ENCODE assay signal across 7 mouse cellular contexts in the genomic region with DNA sequence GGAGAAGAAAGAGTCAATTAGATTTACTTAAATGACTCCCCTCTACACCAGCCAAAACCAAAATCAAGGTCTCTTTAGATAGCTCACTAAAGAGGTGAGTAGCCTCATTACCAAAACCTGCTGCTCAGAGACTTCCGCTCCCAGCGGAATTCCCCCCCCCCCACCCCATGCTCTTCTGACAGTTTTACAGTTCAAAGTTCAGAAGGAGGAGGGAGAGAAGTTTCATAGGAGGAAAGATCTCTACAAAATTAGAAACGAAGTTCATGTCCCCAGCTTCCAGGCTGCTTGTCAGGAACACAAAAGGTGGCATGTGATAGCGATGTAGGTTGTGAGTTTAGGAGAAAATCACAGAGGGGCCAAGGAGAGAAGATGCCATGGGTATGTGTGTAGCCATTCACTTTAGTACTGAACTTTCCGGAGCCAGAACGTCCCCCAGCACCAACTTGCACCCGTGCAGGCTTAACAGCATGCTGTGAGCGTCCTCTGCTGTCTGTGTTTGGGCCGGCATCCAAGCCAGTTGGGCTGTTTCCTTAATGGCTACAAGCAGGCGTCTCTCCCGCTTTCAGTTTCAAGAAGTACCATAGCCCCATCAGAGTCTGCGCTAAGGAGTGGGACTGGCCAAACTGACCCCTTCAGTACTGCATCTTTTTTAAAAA.
DNase-seq lines count a peak whose midpoint lies in the region; ATAC-seq lines count a peak whose summit lies in the region.

No protein-coding gene starts in this region.

- H3K4me1 ChIP-seq in embryonic facial prominence, embryonic 11.5 days (ENCODE audit: control insufficient read depth, insufficient read depth, low read length): no peaks in the 10 kb centered on the region
- H3K4me1 ChIP-seq in limb, embryonic 12.5 days (replicated peaks): peaks cover 22% of the 10 kb centered on the region
- H3K4me1 ChIP-seq in midbrain, embryonic 14.5 days (ENCODE audit: control insufficient read depth, insufficient read depth, low read length): no peaks in the 10 kb centered on the region

- H3K4me3 ChIP-seq in embryonic facial prominence, embryonic 11.5 days (ENCODE audit: low read depth, low read length): peak overlapping the region; percentile 35
- peak overlapping the region; percentile 47 for H3K4me3 ChIP-seq in limb, embryonic 12.5 days (replicated peaks)
- peak overlapping the region; percentile 49 for H3K4me3 ChIP-seq in midbrain, embryonic 14.5 days (replicated peaks; ENCODE audit: low read depth, low read length)

- peak overlapping the region; percentile 55 for H3K4me2 ChIP-seq in embryonic facial prominence, embryonic 11.5 days (ENCODE audit: low read depth, low read length)
- peak overlapping the region; percentile 78 for H3K4me2 ChIP-seq in limb, embryonic 12.5 days
- H3K4me2 ChIP-seq in midbrain, embryonic 14.5 days (ENCODE audit: low read length): peak overlapping the region; percentile 95

- 0 out of 2 replicates have a peak overlapping the region, but pooled peaks have one; percentile 39 for H3K27ac ChIP-seq in embryonic facial prominence, embryonic 11.5 days (replicated peaks; ENCODE audit: low read depth, low read length)
- H3K27ac ChIP-seq in limb, embryonic 12.5 days: peak overlapping the region; percentile 86
- peak overlapping the region; percentile 72 for H3K27ac ChIP-seq in midbrain, embryonic 14.5 days (replicated peaks; ENCODE audit: low read depth, low read length)

- peak overlapping the region; percentile 41 for H3K9ac ChIP-seq in embryonic facial prominence, embryonic 11.5 days (replicated peaks; ENCODE audit: low read length)
- peak overlapping the region; percentile 61 for H3K9ac ChIP-seq in limb, embryonic 12.5 days (replicated peaks)
- H3K9ac ChIP-seq in midbrain, embryonic 14.5 days (replicated peaks; ENCODE audit: low read length): peak overlapping the region; percentile 59

- DNase-seq in adrenal gland, postnatal 14 days: peak; percentile 93
- DNase-seq in embryonic facial prominence, embryonic 11.5 days (ENCODE audit: low spot score): peak; percentile 91
- DNase-seq in heart, adult 8-10 months (ENCODE audit: low spot score): peak; percentile 88
- DNase-seq in kidney, adult 8-10 months: peak; percentile 86 to 91
- DNase-seq in midbrain, embryonic 14.5 days: peak; percentile 92
- peak; percentile 56 for DNase-seq in spleen, adult 12 weeks (ENCODE audit: low spot score)

- peak; percentile 77 for ATAC-seq in embryonic facial prominence, embryonic 11.5 days (replicated peaks; ENCODE audit: insufficient number of reproducible peaks, low FRiP score, low TSS enrichment, low read depth)
- peak; percentile 76 for ATAC-seq in limb, embryonic 12.5 days (ENCODE audit: insufficient number of reproducible peaks, insufficient read depth, low FRiP score, low TSS enrichment, low read depth)
- ATAC-seq in midbrain, embryonic 14.5 days (ENCODE audit: low FRiP score, low TSS enrichment): peak; percentile 85; the same call in 1 of the 2 replicates

- WGBS in embryonic facial prominence, embryonic 11.5 days: 5% methylated on average over 12 of the region's 12 CpGs
- WGBS in limb, embryonic 12.5 days: 4% methylated on average over 12 of the region's 12 CpGs
- 5% methylated on average over 12 of the region's 12 CpGs for WGBS in midbrain, embryonic 14.5 days

- no peaks in the 10 kb centered on the region for H3K36me3 ChIP-seq in embryonic facial prominence, embryonic 11.5 days (replicated peaks; ENCODE audit: control insufficient read depth, insufficient read depth, low read depth, low read length)
- no peaks in the 10 kb centered on the region for H3K36me3 ChIP-seq in limb, embryonic 12.5 days
- H3K36me3 ChIP-seq in midbrain, embryonic 14.5 days (ENCODE audit: control insufficient read depth, insufficient read depth, low read length): no peaks in the 10 kb centered on the region

- H3K9me3 ChIP-seq in embryonic facial prominence, embryonic 11.5 days (replicated peaks; ENCODE audit: control insufficient read depth, low read length): no peaks in the 10 kb centered on the region
- H3K9me3 ChIP-seq in limb, embryonic 12.5 days: no peaks in the 10 kb centered on the region
- H3K9me3 ChIP-seq in midbrain, embryonic 14.5 days (ENCODE audit: control insufficient read depth, low read length): no peaks in the 10 kb centered on the region

- H3K27me3 ChIP-seq in embryonic facial prominence, embryonic 11.5 days (ENCODE audit: control insufficient read depth, insufficient read depth, low read length): no peaks in the 10 kb centered on the region
- no peaks in the 10 kb centered on the region for H3K27me3 ChIP-seq in limb, embryonic 12.5 days
- no peaks in the 10 kb centered on the region for H3K27me3 ChIP-seq in midbrain, embryonic 14.5 days (ENCODE audit: control insufficient read depth, insufficient read depth, low read length)

Comparison
In these comparisons a context has a peak if more than half of its experiments do, and no peak if none do; other contexts are left out.
1. Peak in every context shown above with its lines: DNase-seq, ATAC-seq, H3K4me3 ChIP-seq and H3K27ac ChIP-seq.